Mouse (Mus musculus) embryo, embryonic 11.5 days (tissue): Measurements from ENCODE around the gene Mtap.
A peak's percentile ranks its signal among the peaks of the same experiment; 100 is the strongest.

Experiments
- DNase-seq: peaks from one replicate; pipeline ENCODE4 v3.0.0-alpha.2; 2012; ENCODE audit warnings: low read depth, low spot score

Gene Mtap

DNA sequence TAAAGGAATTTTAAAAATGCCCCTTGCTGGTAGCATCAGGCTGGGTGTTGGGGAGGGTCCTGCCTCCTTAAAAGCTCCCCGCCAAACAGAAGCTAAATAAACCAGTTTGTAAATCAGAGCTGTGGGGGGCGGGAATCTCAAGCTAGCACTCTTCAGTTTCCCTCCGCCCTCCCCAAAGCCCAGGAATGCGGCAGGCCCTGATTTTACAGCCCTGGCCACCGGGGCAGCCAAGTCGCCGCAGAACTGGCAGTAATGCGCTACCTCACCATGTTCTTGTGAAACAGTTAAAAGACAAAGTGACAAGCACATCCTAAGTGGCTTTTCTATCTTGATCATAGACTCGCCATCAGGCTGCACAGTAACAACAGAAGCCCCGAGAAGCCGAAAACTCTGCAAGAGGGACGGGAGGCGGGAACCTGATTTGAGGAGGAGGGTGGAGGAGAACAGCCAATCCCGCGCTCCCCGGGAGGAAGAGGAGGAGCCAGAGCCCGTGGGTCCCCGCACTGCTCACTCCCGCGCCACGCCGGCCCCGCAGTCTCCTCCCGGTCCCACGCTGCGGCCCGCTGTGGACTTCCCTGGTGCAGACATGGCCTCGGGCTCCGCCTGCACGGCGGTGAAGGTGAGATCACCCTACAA, at the start of gene Mtap:
Gene Mtap (plus strand): TSS at position 217 of the 636 bp plus-strand sequence.
- DNase-seq = peak; percentile 63

DNA sequence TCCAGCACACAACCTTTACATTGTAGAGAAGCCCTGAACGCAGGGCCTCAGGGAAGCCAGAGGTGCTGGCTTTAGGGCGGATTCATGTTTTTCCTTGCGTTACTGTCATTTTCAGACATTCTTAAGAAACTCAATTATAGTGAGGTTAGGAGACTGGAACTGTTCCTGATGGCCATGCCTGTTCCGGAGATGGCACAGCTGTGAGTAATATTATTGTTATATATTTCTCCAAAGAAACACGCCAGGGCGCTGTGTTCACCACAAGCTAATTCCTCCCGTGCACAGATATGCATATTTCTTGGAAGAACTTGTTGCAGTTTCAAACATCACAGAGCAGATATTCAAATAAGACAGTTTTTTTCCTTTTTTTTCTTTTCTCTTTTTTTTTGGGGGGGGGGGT, 47.8 kb upstream of the Mtap start:
- no peak for DNase-seq

DNA sequence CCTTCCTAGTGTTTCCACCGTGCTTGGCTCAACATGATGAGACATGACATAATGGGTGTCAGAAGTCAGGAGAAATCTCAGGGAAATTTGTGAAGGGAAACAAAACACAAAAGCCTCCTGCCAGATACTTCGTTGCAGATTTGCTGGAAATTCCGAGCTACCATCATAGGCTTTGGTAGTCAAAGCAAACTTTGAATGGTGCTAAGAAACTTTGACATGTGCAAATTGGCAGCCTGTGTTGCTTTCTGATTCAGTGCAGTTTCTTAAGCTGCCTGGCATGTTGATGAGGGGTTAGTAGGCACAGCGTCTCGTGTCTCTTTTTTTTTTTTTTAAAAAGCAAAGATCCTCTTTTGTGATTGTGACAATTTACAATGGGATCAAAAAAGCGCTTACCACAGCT, 46.7 kb upstream of the Mtap start:
- DNase-seq = no peak

DNA sequence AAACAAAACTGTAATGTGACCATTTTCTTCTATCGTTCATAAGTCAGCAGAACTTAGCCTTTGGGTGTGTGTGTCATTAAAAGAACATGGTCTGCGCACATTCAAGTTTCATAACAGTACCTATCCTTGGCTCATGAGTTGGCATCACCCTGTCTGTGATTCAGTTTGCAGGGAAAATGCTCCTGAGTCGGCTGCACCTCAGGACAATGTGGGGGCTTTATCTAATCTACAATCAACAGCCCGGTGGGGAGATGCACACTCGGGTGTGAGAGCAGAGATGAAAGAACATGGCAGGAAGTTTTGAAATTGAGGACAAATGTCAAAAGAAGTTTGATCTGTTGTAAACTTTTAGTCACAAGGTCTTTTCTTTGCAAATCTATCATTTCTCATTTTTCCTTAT, 44.8 kb upstream of the Mtap start:
- DNase-seq = no peak

DNA sequence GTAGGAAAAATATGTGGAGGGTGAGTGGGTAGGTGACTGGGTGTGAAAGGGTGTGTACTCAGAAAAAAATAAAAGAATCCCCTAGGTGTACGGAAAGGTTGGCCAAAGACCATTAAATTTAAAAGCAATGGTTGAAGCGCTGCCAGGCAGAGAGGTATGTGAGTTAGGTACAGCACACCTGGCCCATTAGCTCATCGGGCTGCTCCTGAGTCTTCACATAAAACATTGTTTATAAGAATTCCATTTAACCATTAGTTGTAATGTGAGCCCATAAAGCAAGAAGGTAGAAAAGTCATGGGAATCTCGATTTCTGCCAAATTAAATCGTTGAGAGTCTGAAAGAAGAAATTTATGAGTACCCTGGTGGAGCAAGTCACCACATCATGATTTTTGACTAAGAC, 42.1 kb upstream of the Mtap start:
- no peak for DNase-seq

DNA sequence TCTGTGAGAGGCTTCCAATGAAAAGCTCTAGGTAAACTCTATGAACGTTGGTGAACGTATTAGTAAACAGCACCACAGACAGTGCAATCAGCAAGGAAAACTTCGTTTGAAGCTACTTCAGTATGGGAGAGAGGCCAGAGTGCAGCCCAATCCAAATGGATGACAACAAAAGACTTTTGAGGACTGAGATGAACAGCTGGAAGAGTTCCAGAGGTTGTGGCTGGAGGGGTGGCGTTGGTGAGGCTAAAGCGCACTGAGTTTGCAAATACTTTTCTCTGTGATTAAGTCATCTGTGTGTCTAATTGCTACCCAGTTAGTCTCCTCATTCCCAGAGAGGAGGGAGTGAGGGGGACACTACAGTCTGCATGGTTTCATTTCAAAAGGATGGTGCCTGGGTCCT, 38.7 kb upstream of the Mtap start:
- DNase-seq = no peak

DNA sequence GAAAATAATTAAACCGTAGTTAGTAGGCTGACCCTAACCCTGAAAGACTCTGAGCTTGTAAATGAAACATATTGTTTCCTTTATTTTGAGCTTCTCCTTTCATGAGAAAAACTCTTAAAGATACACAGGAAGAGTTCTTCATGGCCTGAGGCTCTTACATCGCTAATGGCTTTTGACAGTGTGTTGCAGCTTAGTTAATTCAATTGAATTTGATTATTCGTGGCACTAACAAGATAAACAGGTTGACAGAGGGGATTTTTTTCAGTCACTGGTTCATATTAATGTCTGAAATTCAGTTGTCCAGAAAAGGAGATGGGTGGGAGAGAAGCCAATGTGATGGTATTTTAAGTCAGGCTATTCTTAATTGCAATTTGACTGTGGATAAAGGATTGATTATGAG, 35.6 kb upstream of the Mtap start:
- DNase-seq = no peak

DNA sequence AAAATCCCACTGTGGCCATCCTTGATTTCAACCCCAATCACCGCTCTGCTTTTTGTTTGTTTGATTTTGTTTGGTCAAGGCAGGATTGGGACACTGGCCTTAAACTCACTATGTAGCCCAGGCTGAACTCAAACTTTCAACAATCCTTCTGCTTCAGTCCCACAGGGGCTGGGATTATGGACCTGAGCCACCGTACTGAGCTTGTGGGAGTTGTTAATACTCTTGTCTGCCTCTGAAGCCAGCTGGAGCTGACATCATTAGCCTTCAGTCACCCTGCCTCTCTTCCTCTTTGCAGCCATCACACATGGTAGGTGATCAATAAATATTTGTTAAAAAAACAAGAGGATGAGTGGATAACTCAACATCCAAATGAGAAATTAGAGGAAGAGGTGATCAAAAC, 34.6 kb upstream of the Mtap start:
- no peak for DNase-seq

DNA sequence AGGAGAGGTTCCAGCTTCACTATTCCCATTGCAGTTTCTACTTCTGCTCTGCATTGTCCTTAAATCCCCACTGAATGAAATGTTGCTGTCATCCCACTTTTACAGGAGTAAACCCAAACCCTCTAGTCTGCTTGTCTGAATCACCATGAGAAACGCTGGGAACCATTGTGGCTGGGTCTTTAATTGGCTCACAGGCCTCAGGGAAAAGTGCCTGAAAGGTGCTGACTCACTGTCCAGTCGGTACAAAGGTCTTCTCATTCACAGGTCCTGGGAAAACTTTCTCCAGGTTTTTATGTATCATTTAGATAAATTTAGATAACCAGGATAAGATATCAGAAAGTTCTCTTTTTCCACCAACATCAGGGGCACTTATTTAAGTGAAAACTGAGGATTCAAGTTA, 31.4 kb upstream of the Mtap start:
- DNase-seq = no peak

DNA sequence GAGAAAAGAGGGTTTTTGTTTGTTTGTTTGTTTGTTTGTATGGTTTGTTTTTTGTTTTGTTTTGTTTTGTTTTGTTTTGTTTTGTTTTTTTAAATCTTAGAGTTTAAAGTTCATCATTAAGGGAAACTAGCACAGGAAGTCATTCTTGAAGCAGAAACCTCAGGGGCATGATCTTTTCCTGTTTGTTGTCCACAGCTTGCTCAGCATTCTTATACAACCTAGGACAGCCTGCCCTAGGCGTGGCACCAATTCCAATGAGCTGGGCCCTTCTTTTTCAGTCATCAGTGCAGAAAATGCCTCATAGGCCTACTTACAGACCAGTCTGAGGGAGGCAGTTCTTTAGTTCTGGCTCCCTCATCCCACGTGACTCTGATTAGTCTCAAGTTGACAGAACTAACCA, 30.4 kb upstream of the Mtap start:
- DNase-seq = no peak

DNA sequence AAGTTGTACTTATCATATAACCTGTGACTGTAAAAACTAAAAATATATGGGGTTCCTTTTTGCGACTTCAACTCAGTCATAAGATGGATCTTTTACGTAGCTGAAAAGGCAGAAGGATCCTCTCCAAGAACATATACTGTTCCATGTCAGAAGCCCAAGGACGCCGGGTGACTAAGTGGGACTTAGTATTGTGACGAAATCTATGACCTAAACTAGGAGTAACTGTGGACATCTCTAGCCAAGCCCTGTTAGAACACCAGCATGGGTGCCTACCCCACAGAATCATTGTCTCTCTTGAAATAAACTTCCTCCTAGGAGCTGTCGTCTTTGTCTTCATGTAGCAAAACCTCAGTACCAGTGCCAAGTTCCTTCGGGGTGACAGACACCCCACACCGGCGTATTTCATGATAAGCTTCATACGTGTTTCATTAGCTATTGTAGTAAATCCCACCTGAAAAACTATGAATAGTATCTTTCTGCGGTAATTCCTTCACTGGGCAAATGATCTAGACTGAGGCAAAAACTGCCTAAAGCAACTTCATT, 24.7 kb upstream of the Mtap start:
- DNase-seq = no peak

DNA sequence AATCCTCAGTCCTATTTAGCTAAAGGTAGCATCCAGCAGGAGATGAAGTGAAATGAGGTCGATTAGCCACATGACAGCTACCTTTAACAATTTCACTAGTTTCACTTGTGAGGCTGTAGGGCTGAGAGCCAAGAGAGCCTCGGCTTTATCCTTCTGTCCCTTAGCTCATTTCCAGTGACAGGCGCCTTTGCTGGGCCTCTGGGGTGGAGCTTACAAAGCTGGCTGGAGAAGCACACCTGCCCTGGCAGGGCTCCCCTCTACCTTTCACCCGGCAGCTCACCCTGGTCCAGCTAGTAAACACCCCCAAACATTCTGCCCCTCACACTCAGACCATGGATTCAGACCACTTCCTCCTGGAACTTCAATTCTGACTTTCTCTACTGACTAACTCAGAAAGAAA, 24.1 kb upstream of the Mtap start:
- no peak for DNase-seq

DNA sequence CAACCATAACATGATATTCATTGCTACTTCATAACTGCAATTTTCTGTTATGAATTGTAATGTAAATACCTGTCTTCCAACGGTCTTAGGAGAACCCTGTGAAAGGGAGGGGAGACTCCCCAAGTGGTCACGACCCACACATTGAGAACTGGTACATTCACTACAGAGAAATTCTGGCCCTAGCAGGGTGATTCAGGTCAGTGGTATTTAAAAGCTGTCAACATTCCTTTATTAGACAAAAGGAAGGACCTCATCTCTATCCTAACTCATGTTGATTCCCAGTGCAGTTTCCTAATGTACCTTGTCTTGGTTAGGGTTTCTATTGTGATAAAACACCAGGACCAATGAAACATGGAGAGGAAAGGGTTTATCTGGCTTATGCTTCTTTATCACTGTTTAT, 20.9 kb upstream of the Mtap start:
- DNase-seq = no peak

DNA sequence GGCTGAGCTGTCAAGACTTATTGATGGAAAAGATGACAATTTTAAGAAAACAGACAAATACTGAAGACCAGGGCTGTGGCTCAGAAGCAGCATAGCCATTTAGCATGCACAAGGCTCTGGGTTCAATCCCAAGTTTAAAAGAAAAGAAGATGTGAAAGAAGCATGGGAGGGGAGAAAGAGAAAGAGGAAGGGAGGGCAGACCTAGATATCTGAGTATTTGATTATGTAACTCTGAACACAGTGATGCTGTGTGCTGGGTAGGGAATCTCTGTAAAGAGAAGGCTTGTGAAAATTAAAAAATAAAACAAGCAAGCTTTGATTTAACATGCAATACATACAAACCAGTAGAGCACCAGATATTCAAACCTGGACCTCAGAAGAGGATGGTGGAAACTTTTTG, 17.0 kb upstream of the Mtap start:
- no peak for DNase-seq

DNA sequence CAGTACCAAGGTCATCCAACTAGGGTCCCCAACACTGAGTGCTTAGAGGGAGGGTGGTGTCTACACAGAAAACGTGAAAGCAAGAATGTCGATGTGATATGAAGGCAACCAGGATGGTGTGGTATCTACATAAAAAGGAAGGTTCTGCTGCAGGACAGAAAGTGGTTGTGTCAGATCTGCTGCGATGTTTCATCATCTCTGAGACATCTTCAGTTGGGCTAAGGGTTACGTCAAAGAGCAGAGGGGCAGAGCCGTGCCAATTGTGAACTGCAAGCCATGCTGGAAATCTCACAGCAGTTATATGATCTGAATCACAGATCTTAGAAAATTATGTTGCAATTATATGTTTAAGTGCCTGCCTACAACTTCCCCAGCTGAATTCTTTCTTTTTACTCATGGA, 16.6 kb upstream of the Mtap start:
- no peak for DNase-seq

DNA sequence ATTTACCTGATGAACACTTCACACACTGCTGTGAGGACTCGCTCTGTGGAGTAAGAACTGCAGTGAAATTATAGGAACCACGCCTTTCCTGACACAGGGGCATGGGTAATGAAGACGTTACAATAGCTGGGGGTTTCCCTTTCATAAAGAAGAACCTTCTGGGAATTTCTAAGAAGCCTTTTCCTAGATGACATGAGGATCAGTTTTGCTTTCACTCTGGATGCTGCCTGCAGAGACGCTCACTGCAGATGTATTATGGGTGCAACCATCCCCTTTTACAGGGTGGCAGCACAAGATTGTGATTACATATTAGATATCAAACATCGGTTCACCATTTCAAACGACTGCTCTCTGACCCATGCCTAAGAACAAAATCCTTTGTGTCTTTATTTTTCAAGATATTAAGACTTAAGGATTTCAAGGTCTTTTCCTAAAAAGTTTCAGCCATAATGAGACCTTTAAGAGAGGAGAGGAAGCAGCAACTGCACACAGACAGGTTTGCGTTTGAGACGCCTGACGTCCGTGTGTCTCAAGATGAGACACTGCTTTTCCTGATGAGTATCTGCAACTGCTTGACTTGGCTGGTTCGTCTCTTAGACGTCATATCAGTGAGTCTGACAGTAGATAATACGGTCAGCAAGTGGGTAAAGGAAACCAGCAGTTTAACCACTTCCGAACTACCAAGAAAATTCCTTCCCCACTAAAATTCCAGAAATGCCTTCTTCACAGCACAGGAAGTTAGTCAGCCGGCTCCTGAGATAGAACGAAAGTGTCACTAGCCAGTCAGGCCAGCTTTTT, 13.3 kb upstream of the Mtap start:
- no peak for DNase-seq

DNA sequence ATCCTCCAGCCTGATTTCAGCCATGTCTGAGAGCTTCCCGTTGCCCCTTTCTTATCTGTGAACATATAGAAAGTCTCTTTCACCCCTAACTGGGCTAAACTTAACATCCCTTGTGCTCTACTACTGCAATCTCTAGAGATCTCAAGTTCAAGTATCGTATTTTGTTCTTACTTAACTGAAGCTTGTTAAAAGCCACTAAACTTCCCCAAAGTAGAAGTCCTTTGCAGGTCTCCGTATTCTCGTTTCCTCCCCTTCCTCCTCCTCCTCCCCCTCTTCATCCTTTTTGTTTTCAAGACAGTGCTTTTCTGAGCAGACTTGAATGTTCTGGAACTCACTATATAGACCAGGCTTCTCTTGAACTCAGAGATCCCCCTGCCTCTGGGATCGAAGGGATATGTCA, 9.2 kb upstream of the Mtap start:
- DNase-seq = no peak

DNA sequence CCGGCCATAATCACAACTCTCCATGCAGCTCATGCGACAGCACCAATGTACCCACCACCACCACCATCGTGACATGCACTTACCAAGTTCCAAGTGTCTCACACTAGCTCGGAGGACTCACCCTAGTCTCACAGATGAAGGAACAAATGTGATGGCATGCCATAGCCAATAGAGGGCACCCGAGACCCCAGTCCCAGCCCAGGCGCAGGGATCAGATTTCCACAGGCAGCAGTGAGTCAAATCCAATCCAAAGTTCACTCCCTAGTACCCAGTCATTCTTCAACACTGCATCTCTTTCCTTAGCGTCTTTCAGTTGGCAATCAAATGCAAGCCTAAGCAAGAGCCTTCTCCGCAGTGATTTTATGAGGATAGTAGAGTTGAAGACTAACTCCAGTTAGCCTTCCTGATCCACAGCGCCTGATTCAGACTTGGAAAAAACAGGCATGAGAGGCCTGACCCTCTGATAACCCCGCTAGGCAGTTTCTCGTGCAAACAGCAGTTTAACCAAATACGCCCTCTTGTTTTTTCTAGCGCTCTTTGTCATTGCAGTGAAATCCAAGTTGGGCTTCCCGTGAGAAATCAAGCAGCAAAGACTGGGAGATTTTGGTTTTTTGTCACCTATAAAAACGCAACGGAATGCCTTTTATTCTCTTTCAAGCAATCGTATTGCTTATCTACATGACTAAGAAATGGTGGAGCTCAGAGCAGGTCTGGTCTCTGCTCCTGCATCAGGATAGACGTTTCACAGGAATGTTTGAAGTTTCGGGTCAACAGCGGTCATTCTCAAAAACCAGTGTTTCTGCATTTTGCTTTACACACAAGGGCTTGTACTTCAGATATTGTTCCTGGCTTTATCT, 8.6 kb upstream of the Mtap start:
- DNase-seq = peak; percentile 45

DNA sequence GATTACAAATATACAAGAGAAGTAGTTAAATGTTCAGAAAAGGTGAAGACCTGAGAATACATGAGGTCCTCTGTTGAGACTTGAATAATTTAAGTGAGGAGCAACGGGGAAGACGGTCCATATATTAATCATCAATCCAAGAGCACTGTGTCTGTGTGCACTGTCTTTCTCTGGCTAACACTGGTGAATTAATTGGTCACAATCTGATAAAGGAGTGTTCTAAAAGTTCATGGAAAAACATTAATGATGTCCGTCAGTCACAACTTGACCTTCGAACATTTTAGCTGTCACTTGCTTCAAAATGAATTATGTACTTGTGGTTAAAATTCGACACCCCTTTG, 8.0 kb upstream of the Mtap start:
- DNase-seq = no peak

DNA sequence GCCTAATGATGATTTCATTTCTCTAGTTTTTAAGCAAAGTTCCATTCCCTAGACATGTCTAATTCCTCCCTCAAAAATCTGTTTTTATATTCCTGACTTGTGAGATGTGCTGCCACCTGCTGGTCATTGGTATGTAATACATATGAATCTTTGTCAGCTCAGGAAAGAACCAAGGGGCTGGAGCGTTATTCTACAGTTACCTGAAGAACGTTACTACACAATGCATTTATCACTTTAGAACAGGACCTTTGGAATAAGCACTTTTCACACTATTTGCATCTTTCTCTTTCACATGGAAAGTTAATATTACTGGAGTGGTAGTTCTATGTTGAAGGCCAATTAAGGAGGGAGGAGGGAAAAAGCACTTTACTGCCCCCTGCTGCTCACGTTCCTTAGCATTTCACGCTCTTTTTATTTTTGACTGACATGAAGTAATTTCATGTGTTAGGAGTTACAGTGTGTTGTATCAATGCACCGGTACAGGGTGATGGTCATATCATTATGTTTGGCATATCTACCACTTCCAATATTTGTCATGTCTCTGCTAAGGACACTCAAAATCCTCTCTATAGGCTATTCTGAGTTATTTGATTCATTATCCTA, 7.5 kb upstream of the Mtap start:
- DNase-seq = peak; percentile 75

DNA sequence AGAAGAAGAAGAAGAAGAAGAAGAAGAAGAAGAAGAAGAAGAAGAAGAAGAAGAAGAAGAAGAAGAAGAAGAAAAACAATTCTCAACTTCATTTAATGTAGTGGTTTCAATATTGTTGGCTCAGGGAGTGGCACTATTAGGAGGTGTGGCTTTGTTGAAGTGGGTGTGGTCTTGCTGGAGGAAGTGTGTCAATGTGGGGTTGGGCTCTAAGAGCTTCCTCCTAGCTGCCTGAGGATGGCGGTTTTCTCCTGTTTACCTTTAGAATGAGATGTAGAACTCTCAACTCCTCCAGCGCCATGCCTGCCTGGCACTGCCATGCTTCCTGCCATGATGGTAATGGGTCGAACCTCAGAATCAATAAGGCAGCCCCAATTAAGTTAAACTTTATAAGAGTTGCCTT, 5.1 kb upstream of the Mtap start:
- DNase-seq = no peak

DNA sequence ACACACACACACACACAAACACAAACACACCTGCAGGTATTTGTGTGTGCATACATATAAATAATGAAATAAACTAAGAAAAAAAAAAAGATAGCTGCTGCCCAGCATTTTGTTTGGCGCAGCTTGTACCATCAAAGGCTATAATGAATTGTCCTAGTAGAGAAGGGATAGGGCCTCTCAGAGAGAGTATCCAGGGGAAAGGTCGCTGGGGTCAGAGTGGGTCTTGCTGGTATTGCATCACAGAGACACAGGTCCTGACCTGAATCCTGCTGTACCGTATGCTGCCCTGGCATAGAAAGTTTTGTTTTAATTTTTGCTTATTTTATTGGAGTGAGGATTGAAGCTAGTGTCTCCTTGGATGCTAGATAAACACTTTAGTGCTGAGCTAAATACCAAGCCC, 566 bp upstream of the Mtap start:
- no peak for DNase-seq
